In the genomic region with DNA sequence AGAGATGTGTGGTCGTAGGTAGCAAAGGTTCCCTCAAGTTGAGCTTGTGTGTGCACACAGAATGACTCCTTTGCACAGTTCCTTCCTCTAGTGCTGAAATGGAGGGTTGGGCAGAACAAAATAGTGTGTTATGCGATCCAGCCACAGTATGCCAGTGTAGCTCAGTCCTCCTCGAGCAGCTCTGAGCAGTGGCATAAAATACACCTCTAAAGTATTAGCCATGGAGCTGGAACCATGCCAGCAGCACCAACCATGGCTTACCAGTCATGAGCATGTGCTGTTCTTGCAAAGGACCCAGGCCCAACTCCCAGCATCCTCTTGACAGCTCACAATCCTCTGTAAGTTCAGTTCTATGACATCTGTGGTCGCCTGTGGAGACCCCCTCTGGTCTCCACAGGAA, we compare ENCODE assay signal across 24 mouse cellular contexts. TPM values are rescaled to one million over a fixed set of nuclear protein-coding genes. Genes with fewer than 3 reads are reported as not detected.
DNase-seq lines count a peak whose midpoint lies in the region; ATAC-seq and TF ChIP-seq lines count a peak whose summit lies in the region.
"Had no signal": no experiment of that assay in that cellular context is flagged by ENCODE, and none has a peak within 500 bp of the region (broad histone marks: within the 10 kb centered on the region; RNA-seq: fewer than 3 reads in every experiment).

No protein-coding gene starts in this region.

- H3K4me3 ChIP-seq in embryonic facial prominence, embryonic 11.5 days (ENCODE audit: low read depth, low read length): no peak overlapping the region
- no peak overlapping the region for H3K4me3 ChIP-seq in embryonic facial prominence, embryonic 10.5 days
- no peak overlapping the region for H3K4me3 ChIP-seq in hindbrain, embryonic 11.5 days (ENCODE audit: low read depth, low read length)
- no peak overlapping the region for H3K4me3 ChIP-seq in hindbrain, embryonic 13.5 days
- H3K4me3 ChIP-seq in neural tube, embryonic 12.5 days: no peak overlapping the region
- H3K4me3 ChIP-seq in limb, embryonic 14.5 days (replicated peaks; ENCODE audit: low read length): no peak overlapping the region
- H3K4me3 ChIP-seq: heart, adult 2 months; left cerebral cortex, adult 2 months; limb, embryonic 12.5 days; liver, embryonic 13.5 days; stomach, embryonic 15.5 days had no signal

- DNase-seq in embryonic facial prominence, embryonic 11.5 days (ENCODE audit: low spot score): no peak
- no peak for DNase-seq in embryonic facial prominence, embryonic 10.5 days (ENCODE audit: low spot score)
- no peak for DNase-seq in hindbrain, embryonic 11.5 days (ENCODE audit: low spot score)
- DNase-seq in neural tube, embryonic 10.5 days (ENCODE audit: extremely low spot score, low spot score): no peak
- no peak for DNase-seq in limb, embryonic 14.5 days (ENCODE audit: low spot score)
- DNase-seq: adrenal gland, postnatal 14 days; cerebellum, adult 2 months; gastrocnemius, postnatal 36 days; heart, adult 2 months; kidney, adult 18-20 months; liver, embryonic 13.5 days; lung, adult 2 months; midbrain, embryonic 14.5 days; right cerebral cortex, postnatal 4 days had no signal

- H3K4me2 ChIP-seq in embryonic facial prominence, embryonic 11.5 days (ENCODE audit: low read depth, low read length): no peak overlapping the region
- H3K4me2 ChIP-seq in hindbrain, embryonic 11.5 days (replicated peaks; ENCODE audit: low read depth, low read length): no peak overlapping the region
- no peak overlapping the region for H3K4me2 ChIP-seq in hindbrain, embryonic 13.5 days
- H3K4me2 ChIP-seq in neural tube, embryonic 12.5 days (replicated peaks): no peak overlapping the region
- no peak overlapping the region for H3K4me2 ChIP-seq in limb, embryonic 14.5 days (replicated peaks; ENCODE audit: low read depth, low read length, severe bottlenecking)
- H3K4me2 ChIP-seq: hindbrain, embryonic 14.5 days; limb, embryonic 12.5 days; liver, embryonic 13.5 days; stomach, embryonic 15.5 days had no signal

- H3K9me3 ChIP-seq in embryonic facial prominence, embryonic 11.5 days (replicated peaks; ENCODE audit: control insufficient read depth, low read length): no peaks in the 10 kb centered on the region
- H3K9me3 ChIP-seq in embryonic facial prominence, embryonic 10.5 days: no peaks in the 10 kb centered on the region
- no peaks in the 10 kb centered on the region for H3K9me3 ChIP-seq in hindbrain, embryonic 11.5 days (ENCODE audit: control insufficient read depth, low read length)
- no peaks in the 10 kb centered on the region for H3K9me3 ChIP-seq in hindbrain, embryonic 13.5 days
- H3K9me3 ChIP-seq in neural tube, embryonic 12.5 days: no peaks in the 10 kb centered on the region
- no peaks in the 10 kb centered on the region for H3K9me3 ChIP-seq in limb, embryonic 14.5 days (ENCODE audit: control insufficient read depth, low read length)
- H3K9me3 ChIP-seq: limb, embryonic 12.5 days; liver, embryonic 13.5 days; stomach, embryonic 15.5 days had no signal

- WGBS in embryonic facial prominence, embryonic 11.5 days: 76% methylated on average over 4 of the region's 4 CpGs
- 81% methylated on average over 4 of the region's 4 CpGs for WGBS in embryonic facial prominence, embryonic 10.5 days
- WGBS in hindbrain, embryonic 11.5 days: 81% methylated on average over 4 of the region's 4 CpGs
- 69% methylated on average over 4 of the region's 4 CpGs for WGBS in hindbrain, embryonic 13.5 days
- WGBS in neural tube, embryonic 12.5 days: 59% methylated on average over 4 of the region's 4 CpGs
- WGBS in limb, embryonic 14.5 days: 70% methylated on average over 4 of the region's 4 CpGs

- H3K27ac ChIP-seq in embryonic facial prominence, embryonic 11.5 days (replicated peaks; ENCODE audit: low read depth, low read length): no peak overlapping the region
- no peak overlapping the region for H3K27ac ChIP-seq in embryonic facial prominence, embryonic 10.5 days (replicated peaks)
- H3K27ac ChIP-seq in hindbrain, embryonic 11.5 days (ENCODE audit: low read depth, low read length): no peak overlapping the region
- H3K27ac ChIP-seq in hindbrain, embryonic 13.5 days: no peak overlapping the region
- no peak overlapping the region for H3K27ac ChIP-seq in neural tube, embryonic 12.5 days
- H3K27ac ChIP-seq in limb, embryonic 14.5 days (replicated peaks; ENCODE audit: low read depth, low read length): no peak overlapping the region
- H3K27ac ChIP-seq: heart, adult 2 months; hindbrain, embryonic 14.5 days; limb, embryonic 12.5 days; liver, embryonic 13.5 days; stomach, embryonic 15.5 days had no signal

- no peak for TF ChIP-seq POLR2A in limb, embryonic 14.5 days (IDR thresholded peaks at IDR 0.05; ENCODE audit: borderline replicate concordance, extremely low read depth, insufficient read depth, insufficient read length)

- no peaks in the 10 kb centered on the region for H3K36me3 ChIP-seq in embryonic facial prominence, embryonic 11.5 days (replicated peaks; ENCODE audit: control insufficient read depth, insufficient read depth, low read depth, low read length)
- no peaks in the 10 kb centered on the region for H3K36me3 ChIP-seq in embryonic facial prominence, embryonic 10.5 days (replicated peaks)
- H3K36me3 ChIP-seq in hindbrain, embryonic 11.5 days (ENCODE audit: control insufficient read depth, insufficient read depth, low read length): no peaks in the 10 kb centered on the region
- no peaks in the 10 kb centered on the region for H3K36me3 ChIP-seq in hindbrain, embryonic 13.5 days
- no peaks in the 10 kb centered on the region for H3K36me3 ChIP-seq in neural tube, embryonic 12.5 days
- no peaks in the 10 kb centered on the region for H3K36me3 ChIP-seq in limb, embryonic 14.5 days (ENCODE audit: control insufficient read depth, insufficient read depth, low read length)
- H3K36me3 ChIP-seq: limb, embryonic 12.5 days; liver, embryonic 13.5 days; stomach, embryonic 15.5 days had no signal

- H3K9ac ChIP-seq in embryonic facial prominence, embryonic 11.5 days (replicated peaks; ENCODE audit: low read length): no peak overlapping the region
- H3K9ac ChIP-seq in hindbrain, embryonic 11.5 days (ENCODE audit: low read depth, low read length): no peak overlapping the region
- no peak overlapping the region for H3K9ac ChIP-seq in hindbrain, embryonic 13.5 days
- H3K9ac ChIP-seq in neural tube, embryonic 12.5 days: no peak overlapping the region
- H3K9ac ChIP-seq in limb, embryonic 14.5 days (ENCODE audit: low read depth, low read length, severe bottlenecking): no peak overlapping the region
- H3K9ac ChIP-seq: hindbrain, embryonic 14.5 days; limb, embryonic 12.5 days; liver, embryonic 13.5 days; stomach, embryonic 15.5 days had no signal

- ATAC-seq in embryonic facial prominence, embryonic 11.5 days (replicated peaks; ENCODE audit: insufficient number of reproducible peaks, low FRiP score, low TSS enrichment, low read depth): 0 out of 2 replicates have a peak, but pooled peaks have one; percentile 9
- ATAC-seq in hindbrain, embryonic 11.5 days (ENCODE audit: low FRiP score): peak; percentile 44; the same call in 1 of the 2 replicates
- ATAC-seq in hindbrain, embryonic 13.5 days (ENCODE audit: low FRiP score): no peak
- peak; percentile 67 for ATAC-seq in neural tube, embryonic 12.5 days (ENCODE audit: low FRiP score, low read depth)
- ATAC-seq in limb, embryonic 14.5 days (ENCODE audit: low FRiP score, low read depth): 0 out of 2 replicates have a peak, but pooled peaks have one; percentile 28
- ATAC-seq in megakaryocyte-erythroid progenitor cell, adult 5-6 weeks (replicated peaks; ENCODE audit: low FRiP score, low TSS enrichment, poor library complexity, severe bottlenecking): no peak
- ATAC-seq: activated CD4-positive, CD25-positive, alpha-beta regulatory T cell, adult 4 months; inflammation-experienced regulatory T-cells, adult 6 months had no signal

- H3K4me1 ChIP-seq in embryonic facial prominence, embryonic 11.5 days (ENCODE audit: control insufficient read depth, insufficient read depth, low read length): no peaks in the 10 kb centered on the region
- 0 out of 2 replicates have a peak, but pooled peaks cover 2% of the 10 kb centered on the region for H3K4me1 ChIP-seq in embryonic facial prominence, embryonic 10.5 days
- H3K4me1 ChIP-seq in hindbrain, embryonic 11.5 days (replicated peaks; ENCODE audit: control insufficient read depth, insufficient read depth, low read length): no peaks in the 10 kb centered on the region; the same call in 1 of the 2 replicates
- 0 out of 2 replicates have a peak, but pooled peaks cover 6% of the 10 kb centered on the region for H3K4me1 ChIP-seq in hindbrain, embryonic 13.5 days (replicated peaks)
- H3K4me1 ChIP-seq in neural tube, embryonic 12.5 days: peaks cover 7% of the 10 kb centered on the region
- H3K4me1 ChIP-seq in limb, embryonic 14.5 days (ENCODE audit: control insufficient read depth, insufficient read depth, low read length): 0 out of 2 replicates have a peak, but pooled peaks cover 3% of the 10 kb centered on the region
- H3K4me1 ChIP-seq: limb, embryonic 12.5 days; liver, embryonic 13.5 days had no signal

- H3K27me3 ChIP-seq in embryonic facial prominence, embryonic 11.5 days (ENCODE audit: control insufficient read depth, insufficient read depth, low read length): no peaks in the 10 kb centered on the region
- no peaks in the 10 kb centered on the region for H3K27me3 ChIP-seq in embryonic facial prominence, embryonic 10.5 days (replicated peaks; ENCODE audit: low read depth, poor library complexity, severe bottlenecking)
- no peaks in the 10 kb centered on the region for H3K27me3 ChIP-seq in hindbrain, embryonic 11.5 days (ENCODE audit: control insufficient read depth, insufficient read depth, low read length)
- H3K27me3 ChIP-seq in hindbrain, embryonic 13.5 days: peaks cover 2% of the 10 kb centered on the region; the same call in 1 of the 2 replicates
- H3K27me3 ChIP-seq in neural tube, embryonic 12.5 days (replicated peaks): no peaks in the 10 kb centered on the region
- H3K27me3 ChIP-seq in limb, embryonic 14.5 days (ENCODE audit: control insufficient read depth, insufficient read depth, low read length): no peaks in the 10 kb centered on the region
- H3K27me3 ChIP-seq: limb, embryonic 12.5 days; liver, embryonic 13.5 days; stomach, embryonic 15.5 days had no signal

RNA-seq across cellular contexts. Expression of gene Ankef1, which starts 10.0 kb away (rescaled TPM):
- polyA plus RNA-seq in embryonic facial prominence, embryonic 11.5 days (2014; fragmentation: Nextera tagmentation; extraction: Ambion mirVana): 0.73 and 1.1 TPM in 2 replicates
- polyA plus RNA-seq in embryonic facial prominence, embryonic 10.5 days (2016; fragmentation: Nextera tagmentation; extraction: Ambion mirVana): 0.46 and 0.57 TPM in 2 replicates
- 0.61 and 0.74 TPM in 2 replicates for polyA plus RNA-seq in hindbrain, embryonic 11.5 days (2014; fragmentation: Nextera tagmentation; extraction: Ambion mirVana)
- 0.66 and 0.78 TPM in 2 replicates for polyA plus RNA-seq in hindbrain, embryonic 13.5 days (2015; fragmentation: Nextera tagmentation; extraction: Ambion mirVana)
- 0.44 and 0.59 TPM in 2 replicates for polyA plus RNA-seq in neural tube, embryonic 12.5 days (2016; fragmentation: Nextera tagmentation; extraction: Ambion mirVana)
- polyA plus RNA-seq in limb, embryonic 14.5 days (2012; rRNA removed): 0.18 and 0.25 TPM in 2 replicates
- 0.29 and 0.91 TPM in 2 replicates for polyA plus RNA-seq in limb, embryonic 14.5 days (2014; fragmentation: Nextera tagmentation; extraction: Ambion mirVana)
- not detected in 2 replicates for total RNA-seq in megakaryocyte-erythroid progenitor cell, adult 5-6 weeks (2014; fragmentation: Nextera tagmentation)
- total RNA-seq in megakaryocyte-erythroid progenitor cell, adult 5-6 weeks (2017): not detected in 2 replicates
- total RNA-seq: megakaryocyte, adult 5-6 weeks had no signal
- polyA plus RNA-seq: activated CD4-positive, CD25-positive, alpha-beta regulatory T cell, adult 4 months; liver, embryonic 13.5 days had no signal

Comparison
In these comparisons a context has a peak if more than half of its experiments do, and no peak if none do; other contexts are left out.
1. ATAC-seq: peak in embryonic facial prominence, embryonic 11.5 days (single experiment), hindbrain, embryonic 11.5 days (single experiment), neural tube, embryonic 12.5 days (single experiment) and limb, embryonic 14.5 days (single experiment); none in hindbrain, embryonic 13.5 days (single experiment) and megakaryocyte-erythroid progenitor cell, adult 5-6 weeks (single experiment).